Mouse (Mus musculus): ENCODE measurements at regions not wholly inside any gene's neighbourhood (a gene's known extent, or its start where the extent isn't known, plus 50 kb on each side); places are given as distances from the start of the nearest gene placed in this dataset.
A peak's percentile ranks its signal among the peaks of the same experiment; 100 is the strongest.

GRCm38 (mm10) chr4:124510816-124511215, 99.8 kb downstream of the 3100002H09Rik start:
- no peak overlapping the region for H3K27ac ChIP-seq (ENCODE audit: low read length)
- no peak overlapping the region for H3K4me2 ChIP-seq (ENCODE audit: low read length)

GRCm38 (mm10) chr4:124509695-124510094, 100.9 kb downstream of the 3100002H09Rik start:
- 59% methylated on average over 5 of the region's 5 CpGs for WGBS
- peaks cover 8% of the 10 kb centered on the region for H3K4me1 ChIP-seq (ENCODE audit: control insufficient read depth, insufficient read depth, low read length)

More at GRCm38 (mm10) chr4:124510816-124511215, 99.8 kb downstream of the 3100002H09Rik start:
- Histone ChIP-seq H3K9ac (ENCODE audit: low read depth, low read length) (no peak overlapping the region), H3K36me3 (ENCODE audit: control insufficient read depth, insufficient read depth, low read length) (no peaks in the 10 kb centered on the region), H3K9me3 (replicated peaks; ENCODE audit: control insufficient read depth, low read length, poor library complexity, severe bottlenecking) (no peaks in the 10 kb centered on the region), H3K4me1 (ENCODE audit: control insufficient read depth, insufficient read depth, low read length) (peaks cover 7% of the 10 kb centered on the region), H3K27me3 (ENCODE audit: control insufficient read depth, insufficient read depth, low read depth, low read length) (no peaks in the 10 kb centered on the region), H3K4me3 (ENCODE audit: low read depth, low read length) (no peak overlapping the region)
- WGBS = 89% methylated on average over 3 of the region's 3 CpGs
- no peak for ATAC-seq

GRCm38 (mm10) chr4:124506083-124506647, 104.4 kb downstream of the 3100002H09Rik start:
- no peaks in the 10 kb centered on the region for H3K27me3 ChIP-seq (ENCODE audit: control insufficient read depth, insufficient read depth, low read depth, low read length)
- no peaks in the 10 kb centered on the region for H3K36me3 ChIP-seq (ENCODE audit: control insufficient read depth, insufficient read depth, low read length)
- H3K9ac ChIP-seq (ENCODE audit: low read depth, low read length) = no peak overlapping the region
- no peak overlapping the region for H3K27ac ChIP-seq (ENCODE audit: low read length)
- no peaks in the 10 kb centered on the region for H3K9me3 ChIP-seq (replicated peaks; ENCODE audit: control insufficient read depth, low read length, poor library complexity, severe bottlenecking)
- peaks cover 8% of the 10 kb centered on the region for H3K4me1 ChIP-seq (ENCODE audit: control insufficient read depth, insufficient read depth, low read length)
- H3K4me2 ChIP-seq (ENCODE audit: low read length) = no peak overlapping the region
- WGBS = 25% methylated on average over 10 of the region's 10 CpGs
- peak; percentile 57; the same call in 1 of the 2 replicates for ATAC-seq
- no peak overlapping the region for H3K4me3 ChIP-seq (ENCODE audit: low read depth, low read length)

More at GRCm38 (mm10) chr4:124509695-124510094, 100.9 kb downstream of the 3100002H09Rik start:
- H3K27me3 ChIP-seq (ENCODE audit: control insufficient read depth, insufficient read depth, low read depth, low read length) = no peaks in the 10 kb centered on the region
- H3K4me3 ChIP-seq (ENCODE audit: low read depth, low read length) = no peak overlapping the region
- no peak overlapping the region for H3K27ac ChIP-seq (ENCODE audit: low read length)
- H3K9ac ChIP-seq (ENCODE audit: low read depth, low read length) = no peak overlapping the region
- H3K36me3 ChIP-seq (ENCODE audit: control insufficient read depth, insufficient read depth, low read length) = no peaks in the 10 kb centered on the region
- H3K9me3 ChIP-seq (replicated peaks; ENCODE audit: control insufficient read depth, low read length, poor library complexity, severe bottlenecking) = no peaks in the 10 kb centered on the region
- ATAC-seq = peak; percentile 49; the same call in 1 of the 2 replicates
- no peak overlapping the region for H3K4me2 ChIP-seq (ENCODE audit: low read length)

DNA sequence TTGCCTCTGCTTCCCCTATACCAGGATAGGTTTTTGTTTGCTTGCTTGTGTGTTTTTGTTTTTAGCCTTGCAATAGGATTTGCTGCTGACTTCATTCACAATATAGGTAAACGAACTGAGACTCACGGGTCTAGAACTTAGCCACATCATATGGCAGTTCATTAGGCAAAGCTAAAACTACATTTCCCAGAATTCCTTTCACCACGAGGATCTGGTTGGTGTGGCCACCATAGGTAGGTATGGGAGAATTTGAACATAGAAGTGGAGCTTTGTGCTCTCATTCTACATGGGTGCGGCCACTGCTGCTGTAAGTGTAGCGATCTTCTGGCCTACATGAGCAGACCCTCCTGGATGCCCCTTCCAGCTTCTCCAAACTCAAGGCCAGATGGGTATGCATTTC, 108.8 kb downstream of the 3100002H09Rik start:
- H3K27me3 ChIP-seq (ENCODE audit: control insufficient read depth, insufficient read depth, low read depth, low read length) = no peaks in the 10 kb centered on the region
- no peak overlapping the region for H3K9ac ChIP-seq (ENCODE audit: low read depth, low read length)
- WGBS = 87% methylated on average over 5 of the region's 5 CpGs
- no peak overlapping the region for H3K4me2 ChIP-seq (ENCODE audit: low read length)
- H3K9me3 ChIP-seq (replicated peaks; ENCODE audit: control insufficient read depth, low read length, poor library complexity, severe bottlenecking) = no peaks in the 10 kb centered on the region
- peaks cover 10% of the 10 kb centered on the region for H3K4me1 ChIP-seq (ENCODE audit: control insufficient read depth, insufficient read depth, low read length)
- ATAC-seq = no peak
- no peak overlapping the region for H3K4me3 ChIP-seq (ENCODE audit: low read depth, low read length)
- H3K36me3 ChIP-seq (ENCODE audit: control insufficient read depth, insufficient read depth, low read length) = no peaks in the 10 kb centered on the region
- H3K27ac ChIP-seq (ENCODE audit: low read length) = no peak overlapping the region

DNA sequence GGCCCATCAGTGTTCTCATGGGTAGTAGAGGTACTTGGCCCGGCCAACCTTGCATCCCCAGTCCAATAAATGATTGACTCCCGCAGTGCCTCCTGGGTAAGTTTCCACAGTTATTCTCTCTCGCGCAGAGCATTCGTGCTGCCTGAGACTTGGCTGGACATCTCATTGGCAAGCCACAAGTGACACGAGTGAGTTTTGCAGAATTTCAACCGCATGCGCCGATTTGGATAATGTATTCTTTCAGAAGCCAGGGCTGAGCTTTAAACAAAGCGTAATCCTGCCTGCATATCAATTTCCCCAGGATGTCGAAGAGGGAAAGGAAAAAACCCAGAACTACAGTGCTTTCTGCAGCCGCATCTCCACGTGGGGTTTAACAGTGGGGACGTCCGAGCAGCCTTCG, 112.6 kb downstream of the 3100002H09Rik start:
- Histone ChIP-seq H3K9me3 (replicated peaks; ENCODE audit: control insufficient read depth, low read length, poor library complexity, severe bottlenecking) (no peaks in the 10 kb centered on the region), H3K4me3 (ENCODE audit: low read depth, low read length) (no peak overlapping the region; the same call in 1 of the 2 replicates), H3K27ac (ENCODE audit: low read length) (0 out of 2 replicates have a peak overlapping the region, but pooled peaks have one; percentile 23), H3K4me1 (ENCODE audit: control insufficient read depth, insufficient read depth, low read length) (peaks cover 5% of the 10 kb centered on the region), H3K4me2 (ENCODE audit: low read length) (peak overlapping the region; percentile 29), H3K27me3 (ENCODE audit: control insufficient read depth, insufficient read depth, low read depth, low read length) (no peaks in the 10 kb centered on the region), H3K9ac (ENCODE audit: low read depth, low read length) (no peak overlapping the region), H3K36me3 (ENCODE audit: control insufficient read depth, insufficient read depth, low read length) (no peaks in the 10 kb centered on the region)
- 20% methylated on average over 16 of the region's 16 CpGs for WGBS
- ATAC-seq = peak; percentile 51; the same call in 1 of the 2 replicates

- H3K4me2 ChIP-seq (ENCODE audit: low read length) = no peak overlapping the region
- ATAC-seq = peak; percentile 76
- peak overlapping the region; percentile 60 for H3K27ac ChIP-seq (ENCODE audit: low read length)
- peaks cover 3% of the 10 kb centered on the region for H3K27me3 ChIP-seq (ENCODE audit: control insufficient read depth, insufficient read depth, low read depth, low read length)
- no peak overlapping the region for H3K4me3 ChIP-seq (ENCODE audit: low read depth, low read length)
- no peaks in the 10 kb centered on the region for H3K36me3 ChIP-seq (ENCODE audit: control insufficient read depth, insufficient read depth, low read length)
- peaks cover 5% of the 10 kb centered on the region for H3K4me1 ChIP-seq (ENCODE audit: control insufficient read depth, insufficient read depth, low read length)
- H3K9me3 ChIP-seq (replicated peaks; ENCODE audit: control insufficient read depth, low read length, poor library complexity, severe bottlenecking) = peaks cover 11% of the 10 kb centered on the region
- WGBS = 4% methylated on average over 12 of the region's 12 CpGs
- H3K9ac ChIP-seq (ENCODE audit: low read depth, low read length) = peak overlapping the region; percentile 23
Measured at GRCm38 (mm10) chr4:124485941-124486581, 124.5 kb downstream of the 3100002H09Rik start.

DNA sequence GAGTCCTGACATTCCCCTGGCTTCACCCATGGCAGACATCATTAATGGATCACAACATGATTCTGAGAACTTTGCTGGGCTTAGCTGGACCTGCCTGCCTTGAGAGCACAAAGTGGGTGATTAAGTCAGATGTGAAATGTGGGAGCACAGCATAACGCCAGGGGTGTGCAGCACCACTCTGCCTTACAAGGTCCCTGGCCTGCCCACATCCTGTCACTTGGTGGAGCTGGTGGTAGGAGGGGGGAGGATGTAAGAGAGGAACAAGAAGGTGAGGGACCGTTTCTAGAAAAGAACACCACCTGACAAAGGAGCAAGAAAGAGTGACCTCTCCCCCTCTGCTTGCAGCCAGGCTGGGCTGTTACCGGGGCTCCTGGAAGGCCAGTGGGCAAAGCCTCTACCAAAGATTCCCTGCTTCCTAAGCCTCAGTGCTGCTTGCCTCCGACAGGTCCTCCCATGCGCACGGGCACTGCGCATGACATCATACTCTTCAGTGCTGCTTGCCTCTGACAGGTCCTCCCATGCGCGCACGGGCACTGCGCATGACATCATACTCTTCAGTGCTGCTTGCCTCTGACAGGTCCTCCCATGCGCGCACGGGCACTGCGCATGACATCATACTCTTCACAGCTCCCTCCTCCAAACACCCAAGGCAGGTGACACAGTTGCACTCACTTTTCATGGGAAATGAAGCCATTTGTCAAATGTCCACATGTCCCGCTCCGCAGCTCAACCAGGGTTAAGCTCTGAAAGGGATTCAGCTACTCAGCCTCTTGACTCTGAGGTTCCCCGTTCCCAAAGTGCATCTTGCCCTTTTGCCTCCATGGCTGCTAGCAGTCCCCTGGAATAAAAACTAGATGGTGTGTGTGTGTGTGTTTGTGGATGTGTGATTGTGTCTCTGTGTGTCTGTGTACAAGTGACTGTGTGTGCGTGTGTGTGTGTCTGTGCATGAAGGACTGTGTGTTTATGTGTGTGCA, 125.7 kb downstream of the 3100002H09Rik start:
- Histone ChIP-seq H3K27me3 (ENCODE audit: control insufficient read depth, insufficient read depth, low read depth, low read length) (peaks cover 3% of the 10 kb centered on the region), H3K9ac (ENCODE audit: low read depth, low read length) (no peak overlapping the region), H3K36me3 (ENCODE audit: control insufficient read depth, insufficient read depth, low read length) (no peaks in the 10 kb centered on the region), H3K4me3 (ENCODE audit: low read depth, low read length) (no peak overlapping the region), H3K4me2 (ENCODE audit: low read length) (no peak overlapping the region), H3K9me3 (replicated peaks; ENCODE audit: control insufficient read depth, low read length, poor library complexity, severe bottlenecking) (peaks cover 11% of the 10 kb centered on the region), H3K4me1 (ENCODE audit: control insufficient read depth, insufficient read depth, low read length) (peaks cover 5% of the 10 kb centered on the region), H3K27ac (ENCODE audit: low read length) (no peak overlapping the region)
- 26% methylated on average over 19 of the region's 19 CpGs for WGBS
- ATAC-seq = peak; percentile 73

DNA sequence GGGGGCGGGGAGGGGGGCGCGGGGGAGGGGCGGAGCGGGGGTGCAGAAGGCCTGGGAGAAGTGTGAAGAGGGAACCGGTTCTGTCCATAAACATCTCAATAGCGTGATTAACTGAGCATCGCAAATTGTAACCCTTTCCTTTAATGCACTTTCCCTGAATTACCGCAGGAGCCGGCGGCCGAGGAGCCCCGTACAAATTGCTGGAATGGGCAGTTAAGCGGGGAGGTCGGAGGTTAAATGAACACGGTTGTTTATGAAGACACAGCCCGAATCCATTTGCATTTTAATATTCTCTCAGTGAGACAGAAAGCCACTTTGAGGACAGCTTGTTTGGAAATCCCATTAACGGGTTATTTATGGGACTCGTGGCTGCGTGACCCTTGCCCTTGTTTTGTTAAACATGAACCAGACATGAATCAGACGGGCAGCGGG, 132.7 kb downstream of the 3100002H09Rik start:
- Histone ChIP-seq H3K4me3 (ENCODE audit: low read depth, low read length) (no peak overlapping the region), H3K4me2 (ENCODE audit: low read length) (peak overlapping the region; percentile 48), H3K9ac (ENCODE audit: low read depth, low read length) (no peak overlapping the region), H3K9me3 (replicated peaks; ENCODE audit: control insufficient read depth, low read length, poor library complexity, severe bottlenecking) (no peaks in the 10 kb centered on the region), H3K36me3 (ENCODE audit: control insufficient read depth, insufficient read depth, low read length) (no peaks in the 10 kb centered on the region), H3K4me1 (ENCODE audit: control insufficient read depth, insufficient read depth, low read length) (peaks cover 5% of the 10 kb centered on the region; the same call in 1 of the 2 replicates), H3K27ac (ENCODE audit: low read length) (no peak overlapping the region), H3K27me3 (ENCODE audit: control insufficient read depth, insufficient read depth, low read depth, low read length) (peaks cover 8% of the 10 kb centered on the region)
- WGBS = under 1% methylated on average over 20 of the region's 22 CpGs
- no peak for ATAC-seq

Measured in midbrain, embryonic 16.5 days (tissue).